Mouse (Mus musculus) MEL (cell line): ENCODE data around the gene Klhdc9. TPM values are rescaled to one million over a fixed set of nuclear protein-coding genes. Genes with fewer than 3 reads are reported as not detected.

ENCODE experiments used
- DNase-seq: peaks from one replicate; pipeline ENCODE4 v3.0.0; 2011; ENCODE audit warnings: low read depth, low spot score
- H3K27ac ChIP-seq: 2 replicates; pipeline ENCODE4 v1.5.1; 2012; ENCODE audit warnings: low read depth, mild to moderate bottlenecking, control low read depth, low read length, moderate library complexity; ENCODE audit not compliant: control insufficient read depth
- H3K27me3 ChIP-seq, 2 experiments: fragments of 150-350 bp in 1 of 2; sonication (generic) in 1 of 2; 2 replicates each; pipeline ENCODE4 v1.6.1; 2012; ENCODE audit warnings: low read length in 2 of 2, mild to moderate bottlenecking in 2 of 2, improper control_type of control experiment in 1 of 2, moderate library complexity in 1 of 2; ENCODE audit not compliant: insufficient read depth in 2 of 2, control insufficient read depth in 1 of 2
- H3K36me3 ChIP-seq, 2 experiments: 2 replicates each; pipeline ENCODE4 v1.6.1; 2012 to 2014; ENCODE audit warnings: low read length in 2 of 2, improper control_type of control experiment in 1 of 2, inconsistent platforms in 1 of 2, mild to moderate bottlenecking in 1 of 2; ENCODE audit not compliant: insufficient read depth in 2 of 2, control insufficient read depth in 1 of 2
- H3K4me1 ChIP-seq, 2 experiments: fragments of 150-350 bp in 1 of 2; sonication (generic) in 1 of 2; 2 replicates each; pipeline ENCODE4 v1.6.1; 2012; ENCODE audit warnings: low read length in 2 of 2, improper control_type of control experiment in 1 of 2, mild to moderate bottlenecking in 1 of 2; ENCODE audit not compliant: insufficient read depth in 2 of 2, control insufficient read depth in 1 of 2
- H3K4me3 ChIP-seq, 2 experiments: fragments of 150-350 bp in 1 of 2; sonication (generic) in 1 of 2; 2 replicates each; pipeline ENCODE4 v1.5.1; 2012; ENCODE audit warnings: low read depth in 2 of 2, low read length in 2 of 2, mild to moderate bottlenecking in 2 of 2, moderate library complexity in 2 of 2, control low read depth in 1 of 2, improper control_type of control experiment in 1 of 2; ENCODE audit not compliant: control insufficient read depth in 1 of 2, insufficient read depth in 1 of 2
- H3K79me2 ChIP-seq: 2 replicates; pipeline ENCODE4 v1.6.1; 2012; ENCODE audit warnings: mild to moderate bottlenecking, low read length, moderate library complexity; ENCODE audit not compliant: control insufficient read depth, poor library complexity, insufficient read depth
- H3K9ac ChIP-seq: 2 replicates; pipeline ENCODE4 v1.6.1; 2012; ENCODE audit warnings: low read depth, mild to moderate bottlenecking, control low read depth, low read length, moderate library complexity; ENCODE audit not compliant: control insufficient read depth, poor library complexity, severe bottlenecking
- H3K9me3 ChIP-seq: fragments of 150-350 bp; sonication (generic); replicated peaks from 2 replicates; pipeline ENCODE4 v1.6.1; 2012; ENCODE audit warnings: mild to moderate bottlenecking, low read length, improper control_type of control experiment, moderate library complexity; ENCODE audit not compliant: insufficient read depth
- CTCF ChIP-seq, 3 experiments: IDR thresholded peaks in 2 of 3; conservative IDR thresholded peaks in 1 of 3; 2 replicates each; pipeline ENCODE4 v1.5.1; 2011 to 2012; ENCODE audit warnings: low read length in 3 of 3, low read depth in 2 of 3, mild to moderate bottlenecking in 2 of 3, improper control_type of control experiment in 1 of 3, inconsistent platforms in 1 of 3, mixed read lengths in 1 of 3, moderate library complexity in 1 of 3; ENCODE audit not compliant: control insufficient read depth in 1 of 3, insufficient read depth in 1 of 3, poor library complexity in 1 of 3, severe bottlenecking in 1 of 3
- ELF1 ChIP-seq: IDR thresholded peaks from 2 replicates; pipeline ENCODE4 v1.6.1; 2014; ENCODE audit warnings: low read depth, mild to moderate bottlenecking, inconsistent platforms, low read length, improper control_type of control experiment, moderate library complexity
- EP300 ChIP-seq, 2 experiments: IDR thresholded peaks; 2 replicates each; pipeline ENCODE4 v1.6.1; 2011; ENCODE audit warnings: improper control_type of control experiment in 2 of 2, low read length in 2 of 2, low read depth in 1 of 2, mild to moderate bottlenecking in 1 of 2
- GABPA ChIP-seq: IDR thresholded peaks from 2 replicates; pipeline ENCODE4 v1.6.1; 2012; ENCODE audit warnings: low read depth, mild to moderate bottlenecking, inconsistent platforms, low read length, improper control_type of control experiment, moderate library complexity
- GATA1 ChIP-seq: IDR thresholded peaks from 2 replicates; pipeline ENCODE4 v1.6.1; 2011; ENCODE audit warnings: low read depth, low read length, improper control_type of control experiment
- MAFK ChIP-seq: IDR thresholded peaks from 2 replicates; pipeline ENCODE4 v1.6.1; 2011; ENCODE audit warnings: low read depth, mild to moderate bottlenecking, low read length, improper control_type of control experiment, borderline replicate concordance
- MAX ChIP-seq: IDR thresholded peaks from 2 replicates; pipeline ENCODE4 v1.6.1; 2011; ENCODE audit warnings: low read length, improper control_type of control experiment
- NRF1 ChIP-seq: IDR thresholded peaks from 2 replicates; pipeline ENCODE4 v1.6.1; 2014; ENCODE audit warnings: low read depth, mild to moderate bottlenecking, inconsistent platforms, low read length, improper control_type of control experiment, moderate library complexity; ENCODE audit not compliant: poor library complexity, insufficient read depth, severe bottlenecking
- RAD21 ChIP-seq: IDR thresholded peaks from 2 replicates; pipeline ENCODE4 v1.6.1; 2011; ENCODE audit warnings: mild to moderate bottlenecking, low read depth, low read length, improper control_type of control experiment
- SIN3A ChIP-seq: IDR thresholded peaks from 2 replicates; pipeline ENCODE4 v1.6.1; 2012; ENCODE audit warnings: low read length, improper control_type of control experiment, inconsistent platforms
- SMC3 ChIP-seq: IDR thresholded peaks from 2 replicates; pipeline ENCODE4 v1.6.1; 2011; ENCODE audit warnings: low read depth, low read length, improper control_type of control experiment
- TBP ChIP-seq: IDR thresholded peaks from 2 replicates; pipeline ENCODE4 v1.8.0; 2011; ENCODE audit warnings: low read depth, low read length, improper control_type of control experiment
- UBTF ChIP-seq: IDR thresholded peaks from 2 replicates; pipeline ENCODE4 v1.6.1; 2012; ENCODE audit warnings: low read depth, mild to moderate bottlenecking, inconsistent platforms, low read length, improper control_type of control experiment, moderate library complexity, borderline replicate concordance; ENCODE audit not compliant: insufficient read depth
- USF1 ChIP-seq: IDR thresholded peaks from 2 replicates; pipeline ENCODE4 v1.6.1; 2014; ENCODE audit warnings: low read depth, mild to moderate bottlenecking, inconsistent platforms, low read length, improper control_type of control experiment, moderate library complexity
- ZMIZ1 ChIP-seq: IDR thresholded peaks from 2 replicates; pipeline ENCODE4 v1.6.1; 2012; ENCODE audit warnings: low read depth, mild to moderate bottlenecking, inconsistent platforms, low read length, improper control_type of control experiment, moderate library complexity
- polyA plus RNA-seq, 2 experiments: library from polyadenylated mRNA; stranded (reverse) in 1 of 2; unstranded in 1 of 2; fragments of >175 nt in 1 of 2; fragments of >200 nt in 1 of 2; gene quantifications; 2 replicates each; pipeline versions ENCODE4 v1.2.1 to v1.2.4; 2012; ENCODE audit warnings: low replicate concordance in 2 of 2, low read depth in 1 of 2; ENCODE audit not compliant: insufficient read length in 2 of 2, insufficient read depth in 1 of 2, missing spikeins in 1 of 2
- total RNA-seq: library from RNA; depleted of rRNA; stranded (reverse); fragments of 300-350 nt; gene quantifications from 2 replicates; pipeline ENCODE4 v1.2.3, GENCODE M21; 2012

Gene Klhdc9
- total and polyA plus RNA-seq, 3 experiments = 0.08 TPM; not detected in 2

GRCm38 (mm10) chr1:171388376-171389102, 27.9 kb upstream of the Klhdc9 start, which contains the start of gene Arhgap30 (continued):
- TF ChIP-seq UBTF (no peak), ZMIZ1 (no peak), GABPA (no peak), MAX (peak; percentile 48), NRF1 (no peak), ELF1 (peak; percentile 83)

- peaks cover 0 to 19% of the 10 kb centered on the region in 2 experiments for H3K4me1 ChIP-seq
- H3K4me3 ChIP-seq = no peak overlapping the region
- peak; percentile 58 for DNase-seq
- H3K79me2 ChIP-seq = peaks cover 16% of the 10 kb centered on the region
- TF ChIP-seq GATA1 = no peak
- TF ChIP-seq GABPA = no peak
- no peak for TF ChIP-seq UBTF
- peak; percentile 25 for TF ChIP-seq RAD21
- TF ChIP-seq USF1 = no peak
- TF ChIP-seq EP300 (IDR thresholded peaks at IDR 0.05; ENCODE audit: low read depth in 1 of 2, low read length in 2 of 2) = no peak
- TF ChIP-seq SIN3A = no peak
- peak; percentile 52 for TF ChIP-seq SMC3
- no peak for TF ChIP-seq TBP
- no peak for TF ChIP-seq MAFK
- peak; percentile 43 to 60 (median 52); a peak in 5 of 6 replicates for TF ChIP-seq CTCF (IDR thresholded peaks at IDR 0.05 in 2 of 3, conservative IDR thresholded peaks at IDR 0.05 in 1 of 3; ENCODE audit: control insufficient read depth in 1 of 3, insufficient read depth in 1 of 3, low read depth in 2 of 3, low read length in 3 of 3, poor library complexity in 1 of 3, severe bottlenecking in 1 of 3)
- H3K9me3 ChIP-seq = no peaks in the 10 kb centered on the region
- no peak overlapping the region for H3K9ac ChIP-seq
- no peak overlapping the region for H3K27ac ChIP-seq
- no peaks in the 10 kb centered on the region for H3K27me3 ChIP-seq
- H3K36me3 ChIP-seq = peaks cover 0 to 7% of the 10 kb centered on the region in 2 experiments; a peak in 2 of 4 replicates
These were observed 26.5 kb upstream of the Klhdc9 start for GRCm38 (mm10) chr1:171387099-171387498.

GRCm38 (mm10) chr1:171385171-171385570, 24.6 kb upstream of the Klhdc9 start:
- TF ChIP-seq CTCF (IDR thresholded peaks at IDR 0.05 in 2 of 3, conservative IDR thresholded peaks at IDR 0.05 in 1 of 3; ENCODE audit: control insufficient read depth in 1 of 3, insufficient read depth in 1 of 3, low read depth in 2 of 3, low read length in 3 of 3, poor library complexity in 1 of 3, severe bottlenecking in 1 of 3) (0 out of 6 replicates have a peak, but pooled peaks of 1 of the 3 experiments have one; percentile 6), UBTF (no peak)
- DNase-seq = no peak
- H3K79me2 ChIP-seq = peaks cover 11% of the 10 kb centered on the region
- no peaks in the 10 kb centered on the region for H3K27me3 ChIP-seq
- no peaks in the 10 kb centered on the region for H3K9me3 ChIP-seq
- H3K36me3 ChIP-seq = no peaks in the 10 kb centered on the region
- H3K27ac ChIP-seq = no peak overlapping the region
- H3K9ac ChIP-seq = no peak overlapping the region
- H3K4me1 ChIP-seq = peaks cover 0 to 14% of the 10 kb centered on the region in 2 experiments; a peak in 3 of 4 replicates
- no peak overlapping the region for H3K4me3 ChIP-seq
